Mouse (Mus musculus) liver, embryonic 14.5 days (tissue): ENCODE measurements around the gene Zfp433. TPM values are rescaled to one million over a fixed set of nuclear protein-coding genes. Genes with fewer than 3 reads are reported as not detected.

ENCODE experiments used
- polyA plus RNA-seq, 2 experiments: library from polyadenylated mRNA; depleted of rRNA in 1 of 2; stranded (reverse) in 1 of 2; unstranded in 1 of 2; fragments of >200 nt; fragmentation: Nextera tagmentation in 1 of 2; extraction: Ambion mirVana in 1 of 2; gene quantifications; 2 replicates each; pipeline versions ENCODE4 v1.2.1 to v1.2.3; 2012 to 2014

Gene Zfp433
- polyA plus RNA-seq, 2 experiments, result 1.4 to 5.0 TPM

Other genes starting within 250 kb of the Zfp433 start
- 1.2 and 1.3 TPM in 2 replicates for gene Nfic, start 249.2 kb upstream of the Zfp433 start, polyA plus RNA-seq (2012; rRNA removed)
- 4.6 and 7.3 TPM in 2 replicates for gene Nfic, start 249.2 kb upstream of the Zfp433 start, polyA plus RNA-seq (2014; fragmentation: Nextera tagmentation; extraction: Ambion mirVana)
- gene Celf5, start 222.1 kb upstream of the Zfp433 start, polyA plus RNA-seq (2012; rRNA removed), result 0.02 and 0.32 TPM in 2 replicates
- gene Celf5, start 222.1 kb upstream of the Zfp433 start, polyA plus RNA-seq (2014; fragmentation: Nextera tagmentation; extraction: Ambion mirVana), result not detected in 2 replicates
- gene Ncln, start 208.4 kb upstream of the Zfp433 start, polyA plus RNA-seq (2012; rRNA removed), result 55.7 and 71.3 TPM in 2 replicates
- 23.7 and 29.4 TPM in 2 replicates for gene Ncln, start 208.4 kb upstream of the Zfp433 start, polyA plus RNA-seq (2014; fragmentation: Nextera tagmentation; extraction: Ambion mirVana)
- gene S1pr4, start 204.7 kb upstream of the Zfp433 start, polyA plus RNA-seq (2012; rRNA removed), result 1.5 and 1.8 TPM in 2 replicates
- gene S1pr4, start 204.7 kb upstream of the Zfp433 start, polyA plus RNA-seq (2014; fragmentation: Nextera tagmentation; extraction: Ambion mirVana), result 1.4 and 1.5 TPM in 2 replicates
- gene Gna15, start 180.6 kb upstream of the Zfp433 start, polyA plus RNA-seq (2012; rRNA removed), result 4.2 and 4.6 TPM in 2 replicates
- gene Gna15, start 180.6 kb upstream of the Zfp433 start, polyA plus RNA-seq (2014; fragmentation: Nextera tagmentation; extraction: Ambion mirVana), result 3.2 and 4.7 TPM in 2 replicates
- gene Gna11, start 159.6 kb upstream of the Zfp433 start, polyA plus RNA-seq (2012; rRNA removed), result 14.8 and 17.0 TPM in 2 replicates
- 17.3 and 17.4 TPM in 2 replicates for gene Gna11, start 159.6 kb upstream of the Zfp433 start, polyA plus RNA-seq (2014; fragmentation: Nextera tagmentation; extraction: Ambion mirVana)
- gene Aes, start 145.3 kb upstream of the Zfp433 start, polyA plus RNA-seq (2012; rRNA removed), result 113 and 134 TPM in 2 replicates
- gene Aes, start 145.3 kb upstream of the Zfp433 start, polyA plus RNA-seq (2014; fragmentation: Nextera tagmentation; extraction: Ambion mirVana), result 139 and 156 TPM in 2 replicates
- gene Tle2, start 130.3 kb upstream of the Zfp433 start, polyA plus RNA-seq (2012; rRNA removed), result 5.2 and 6.5 TPM in 2 replicates
- 0.82 and 0.90 TPM in 2 replicates for gene Tle2, start 130.3 kb upstream of the Zfp433 start, polyA plus RNA-seq (2014; fragmentation: Nextera tagmentation; extraction: Ambion mirVana)
- 4.5 and 4.8 TPM in 2 replicates for gene Tle6, start 103.8 kb upstream of the Zfp433 start, polyA plus RNA-seq (2012; rRNA removed)
- gene Tle6, start 103.8 kb upstream of the Zfp433 start, polyA plus RNA-seq (2014; fragmentation: Nextera tagmentation; extraction: Ambion mirVana), result 5.6 and 5.8 TPM in 2 replicates
- gene BC025920, start 98.6 kb upstream of the Zfp433 start, polyA plus RNA-seq (2012; rRNA removed), result 2.3 and 2.4 TPM in 2 replicates
- 0.11 and 0.34 TPM in 2 replicates for gene BC025920, start 98.6 kb upstream of the Zfp433 start, polyA plus RNA-seq (2014; fragmentation: Nextera tagmentation; extraction: Ambion mirVana)
- 8.1 and 9.0 TPM in 2 replicates for gene Sirt6, start 77.0 kb upstream of the Zfp433 start, polyA plus RNA-seq (2012; rRNA removed)
- 5.3 and 5.9 TPM in 2 replicates for gene Sirt6, start 77.0 kb upstream of the Zfp433 start, polyA plus RNA-seq (2014; fragmentation: Nextera tagmentation; extraction: Ambion mirVana)
- gene Ankrd24, start 76.3 kb upstream of the Zfp433 start, polyA plus RNA-seq (2012; rRNA removed), result 5.6 and 6.1 TPM in 2 replicates
- gene Ankrd24, start 76.3 kb upstream of the Zfp433 start, polyA plus RNA-seq (2014; fragmentation: Nextera tagmentation; extraction: Ambion mirVana), result 0.75 and 1.5 TPM in 2 replicates
- gene Gm10778, start 55.8 kb upstream of the Zfp433 start, polyA plus RNA-seq (2012; rRNA removed), result 0.31 and 0.97 TPM in 2 replicates
- gene Gm10778, start 55.8 kb upstream of the Zfp433 start, polyA plus RNA-seq (2014; fragmentation: Nextera tagmentation; extraction: Ambion mirVana), result 0.67 and 1.5 TPM in 2 replicates
- gene Gm3055, start 66.3 kb downstream of the Zfp433 start, polyA plus RNA-seq (2012; rRNA removed), result 0.23 and 0.42 TPM in 2 replicates
- gene Gm3055, start 66.3 kb downstream of the Zfp433 start, polyA plus RNA-seq (2014; fragmentation: Nextera tagmentation; extraction: Ambion mirVana), result 0.77 and 1.5 TPM in 2 replicates
- gene Gm4767, start 107.4 kb downstream of the Zfp433 start, polyA plus RNA-seq (2012; rRNA removed), result 0.03 and 0.22 TPM in 2 replicates
- gene Gm4767, start 107.4 kb downstream of the Zfp433 start, polyA plus RNA-seq (2014; fragmentation: Nextera tagmentation; extraction: Ambion mirVana), result 1.00 and 1.1 TPM in 2 replicates
- gene Gm32687, start 159.1 kb downstream of the Zfp433 start, polyA plus RNA-seq (2012; rRNA removed), result 0.19 and 0.80 TPM in 2 replicates
- 2.2 and 2.8 TPM in 2 replicates for gene Gm32687, start 159.1 kb downstream of the Zfp433 start, polyA plus RNA-seq (2014; fragmentation: Nextera tagmentation; extraction: Ambion mirVana)
- gene Zfp781, start 225.7 kb downstream of the Zfp433 start, polyA plus RNA-seq (2012; rRNA removed), result 0.10 and 0.19 TPM in 2 replicates
- 0.39 and 0.55 TPM in 2 replicates for gene Zfp781, start 225.7 kb downstream of the Zfp433 start, polyA plus RNA-seq (2014; fragmentation: Nextera tagmentation; extraction: Ambion mirVana)